Mouse (Mus musculus): Measurements from ENCODE around the gene Cmtm4. TPM values are rescaled to one million over a fixed set of nuclear protein-coding genes. Genes with fewer than 3 reads are reported as not detected.

Gene Cmtm4
- polyA plus RNA-seq, 1 experiment, result 45.7 TPM

GRCm38 (mm10) chr8:104380961-104381411 lies 14.6 kb downstream of the Cmtm4 start:
- TF ChIP-seq CTCF (IDR thresholded peaks at IDR 0.05; ENCODE audit: extremely low read depth, insufficient read depth, low read length) (no peak), POLR2A (IDR thresholded peaks at IDR 0.05; ENCODE audit: extremely low read depth, insufficient read depth, low read length) (no peak)
- no peak overlapping the region for H3K4me3 ChIP-seq (ENCODE audit: insufficient read depth, low read length)
- peaks cover 7% of the 10 kb centered on the region for H3K4me1 ChIP-seq (ENCODE audit: control insufficient read depth, insufficient read depth, low read length)
- no peak overlapping the region for H3K27ac ChIP-seq (ENCODE audit: insufficient read depth, low read length)

GRCm38 (mm10) chr8:104380269-104380668 lies 15.3 kb downstream of the Cmtm4 start:
- H3K4me1 ChIP-seq (ENCODE audit: control insufficient read depth, insufficient read depth, low read length), result peaks cover 8% of the 10 kb centered on the region
- no peak overlapping the region for H3K27ac ChIP-seq (ENCODE audit: insufficient read depth, low read length)
- TF ChIP-seq CTCF (IDR thresholded peaks at IDR 0.05; ENCODE audit: extremely low read depth, insufficient read depth, low read length), result no peak
- TF ChIP-seq POLR2A (IDR thresholded peaks at IDR 0.05; ENCODE audit: extremely low read depth, insufficient read depth, low read length), result no peak
- no peak overlapping the region for H3K4me3 ChIP-seq (ENCODE audit: insufficient read depth, low read length)

- no peak overlapping the region for H3K27ac ChIP-seq (ENCODE audit: insufficient read depth, low read length)
Observed at GRCm38 (mm10) chr8:104379301-104379836, 16.2 kb downstream of the Cmtm4 start.

GRCm38 (mm10) chr8:104376669-104377068 lies 18.9 kb downstream of the Cmtm4 start:
- Histone ChIP-seq H3K4me1 (ENCODE audit: control insufficient read depth, insufficient read depth, low read length) (peaks cover 10% of the 10 kb centered on the region), H3K4me3 (ENCODE audit: insufficient read depth, low read length) (no peak overlapping the region), H3K27ac (ENCODE audit: insufficient read depth, low read length) (no peak overlapping the region)
- TF ChIP-seq POLR2A (IDR thresholded peaks at IDR 0.05; ENCODE audit: extremely low read depth, insufficient read depth, low read length), result no peak
- no peak for TF ChIP-seq CTCF (IDR thresholded peaks at IDR 0.05; ENCODE audit: extremely low read depth, insufficient read depth, low read length)

More at GRCm38 (mm10) chr8:104379301-104379836, 16.2 kb downstream of the Cmtm4 start:
- Histone ChIP-seq H3K4me1 (ENCODE audit: control insufficient read depth, insufficient read depth, low read length) (peaks cover 12% of the 10 kb centered on the region), H3K4me3 (ENCODE audit: insufficient read depth, low read length) (no peak overlapping the region)
- no peak for TF ChIP-seq POLR2A (IDR thresholded peaks at IDR 0.05; ENCODE audit: extremely low read depth, insufficient read depth, low read length)
- TF ChIP-seq CTCF (IDR thresholded peaks at IDR 0.05; ENCODE audit: extremely low read depth, insufficient read depth, low read length), result no peak

- no peak overlapping the region for H3K4me3 ChIP-seq (ENCODE audit: insufficient read depth, low read length)
- no peak overlapping the region for H3K27ac ChIP-seq (ENCODE audit: insufficient read depth, low read length)
- peaks cover 12% of the 10 kb centered on the region for H3K4me1 ChIP-seq (ENCODE audit: control insufficient read depth, insufficient read depth, low read length)
- no peak for TF ChIP-seq CTCF (IDR thresholded peaks at IDR 0.05; ENCODE audit: extremely low read depth, insufficient read depth, low read length)
- no peak for TF ChIP-seq POLR2A (IDR thresholded peaks at IDR 0.05; ENCODE audit: extremely low read depth, insufficient read depth, low read length)
Observed at GRCm38 (mm10) chr8:104375959-104376358, 19.6 kb downstream of the Cmtm4 start.

GRCm38 (mm10) chr8:104374864-104375846 lies 20.5 kb downstream of the Cmtm4 start:
- no peak for TF ChIP-seq POLR2A (IDR thresholded peaks at IDR 0.05; ENCODE audit: extremely low read depth, insufficient read depth, low read length)
- TF ChIP-seq CTCF (IDR thresholded peaks at IDR 0.05; ENCODE audit: extremely low read depth, insufficient read depth, low read length), result no peak
- H3K4me3 ChIP-seq (ENCODE audit: insufficient read depth, low read length), result no peak overlapping the region
- peaks cover 11% of the 10 kb centered on the region for H3K4me1 ChIP-seq (ENCODE audit: control insufficient read depth, insufficient read depth, low read length)
- H3K27ac ChIP-seq (ENCODE audit: insufficient read depth, low read length), result no peak overlapping the region

GRCm38 (mm10) chr8:104374269-104374668 lies 21.3 kb downstream of the Cmtm4 start:
- no peak overlapping the region for H3K27ac ChIP-seq (ENCODE audit: insufficient read depth, low read length)
- no peak for TF ChIP-seq CTCF (IDR thresholded peaks at IDR 0.05; ENCODE audit: extremely low read depth, insufficient read depth, low read length)
- no peak for TF ChIP-seq POLR2A (IDR thresholded peaks at IDR 0.05; ENCODE audit: extremely low read depth, insufficient read depth, low read length)
- peaks cover 13% of the 10 kb centered on the region for H3K4me1 ChIP-seq (ENCODE audit: control insufficient read depth, insufficient read depth, low read length)

GRCm38 (mm10) chr8:104373779-104374178 lies 21.8 kb downstream of the Cmtm4 start:
- Histone ChIP-seq H3K4me3 (ENCODE audit: insufficient read depth, low read length) (no peak overlapping the region), H3K4me1 (ENCODE audit: control insufficient read depth, insufficient read depth, low read length) (peaks cover 13% of the 10 kb centered on the region), H3K27ac (ENCODE audit: insufficient read depth, low read length) (no peak overlapping the region)
- TF ChIP-seq POLR2A (IDR thresholded peaks at IDR 0.05; ENCODE audit: extremely low read depth, insufficient read depth, low read length), result no peak
- TF ChIP-seq CTCF (IDR thresholded peaks at IDR 0.05; ENCODE audit: extremely low read depth, insufficient read depth, low read length), result peak; percentile 29; the same call in 1 of the 2 replicates

More at GRCm38 (mm10) chr8:104374269-104374668, 21.3 kb downstream of the Cmtm4 start:
- no peak overlapping the region for H3K4me3 ChIP-seq (ENCODE audit: insufficient read depth, low read length)

- peaks cover 17% of the 10 kb centered on the region for H3K4me1 ChIP-seq (ENCODE audit: control insufficient read depth, insufficient read depth, low read length)
- no peak for TF ChIP-seq CTCF (IDR thresholded peaks at IDR 0.05; ENCODE audit: extremely low read depth, insufficient read depth, low read length)
- no peak for TF ChIP-seq POLR2A (IDR thresholded peaks at IDR 0.05; ENCODE audit: extremely low read depth, insufficient read depth, low read length)
- H3K4me3 ChIP-seq (ENCODE audit: insufficient read depth, low read length), result no peak overlapping the region
- no peak overlapping the region for H3K27ac ChIP-seq (ENCODE audit: insufficient read depth, low read length)
Observed at GRCm38 (mm10) chr8:104371121-104371520, 24.5 kb downstream of the Cmtm4 start.
